Mouse (Mus musculus): ENCODE measurements around the gene Wfdc1. TPM values are rescaled to one million over a fixed set of nuclear protein-coding genes. Genes with fewer than 3 reads are reported as not detected.

The Wfdc1 gene
- polyA plus RNA-seq, 1 experiment from 2014 or later, result 6.0 TPM

- 76% methylated on average over 5 of the region's 5 CpGs for WGBS (ENCODE audit: insufficient replicate concordance)
- no peak overlapping the region for H3K27ac ChIP-seq (ENCODE audit: low read depth)
- no peak for TF ChIP-seq CTCF (IDR thresholded peaks at IDR 0.05; ENCODE audit: low read depth)
- no peak for TF ChIP-seq EP300 (IDR thresholded peaks at IDR 0.05; ENCODE audit: low read depth)
- H3K9ac ChIP-seq (replicated peaks), result no peak overlapping the region
- ATAC-seq (no peak), DNase-seq (no peak)
- H3K4me1 ChIP-seq (ENCODE audit: insufficient read depth), result peaks cover 15% of the 10 kb centered on the region
- no peak overlapping the region for H3K4me3 ChIP-seq (ENCODE audit: low read depth, low read length)
- no peaks in the 10 kb centered on the region for H3K27me3 ChIP-seq (ENCODE audit: insufficient read depth, low read length)
- H3K4me2 ChIP-seq (ENCODE audit: low read depth, low read length), result no peak overlapping the region
- H3K36me3 ChIP-seq (replicated peaks; ENCODE audit: insufficient read depth, low read length), result no peaks in the 10 kb centered on the region
- no peaks in the 10 kb centered on the region for H3K9me3 ChIP-seq (ENCODE audit: low read length)
Observed at GRCm38 (mm10) chr8:119713421-119713820, 47.3 kb downstream of the Wfdc1 start.

- no peak overlapping the region for H3K9ac ChIP-seq (replicated peaks)
- 33% methylated on average over 12 of the region's 12 CpGs for WGBS (ENCODE audit: insufficient replicate concordance)
- H3K4me1 ChIP-seq (ENCODE audit: insufficient read depth), result peaks cover 15% of the 10 kb centered on the region
- H3K4me3 ChIP-seq (ENCODE audit: low read depth, low read length), result no peak overlapping the region
- TF ChIP-seq EP300 (IDR thresholded peaks at IDR 0.05; ENCODE audit: low read depth) (no peak), CTCF (IDR thresholded peaks at IDR 0.05; ENCODE audit: low read depth) (no peak)
- peak overlapping the region; percentile 48; the same call in 1 of the 2 replicates for H3K27ac ChIP-seq (ENCODE audit: low read depth)
- peak; percentile 32; the same call in 1 of the 2 replicates for ATAC-seq
- no peak overlapping the region for H3K4me2 ChIP-seq (ENCODE audit: low read depth, low read length)
- H3K27me3 ChIP-seq (ENCODE audit: insufficient read depth, low read length), result no peaks in the 10 kb centered on the region
- H3K9me3 ChIP-seq (ENCODE audit: low read length), result no peaks in the 10 kb centered on the region
- peak; percentile 27 for DNase-seq
- H3K36me3 ChIP-seq (replicated peaks; ENCODE audit: insufficient read depth, low read length), result no peaks in the 10 kb centered on the region
Observed at GRCm38 (mm10) chr8:119715221-119715620, 49.1 kb downstream of the Wfdc1 start.

DNA sequence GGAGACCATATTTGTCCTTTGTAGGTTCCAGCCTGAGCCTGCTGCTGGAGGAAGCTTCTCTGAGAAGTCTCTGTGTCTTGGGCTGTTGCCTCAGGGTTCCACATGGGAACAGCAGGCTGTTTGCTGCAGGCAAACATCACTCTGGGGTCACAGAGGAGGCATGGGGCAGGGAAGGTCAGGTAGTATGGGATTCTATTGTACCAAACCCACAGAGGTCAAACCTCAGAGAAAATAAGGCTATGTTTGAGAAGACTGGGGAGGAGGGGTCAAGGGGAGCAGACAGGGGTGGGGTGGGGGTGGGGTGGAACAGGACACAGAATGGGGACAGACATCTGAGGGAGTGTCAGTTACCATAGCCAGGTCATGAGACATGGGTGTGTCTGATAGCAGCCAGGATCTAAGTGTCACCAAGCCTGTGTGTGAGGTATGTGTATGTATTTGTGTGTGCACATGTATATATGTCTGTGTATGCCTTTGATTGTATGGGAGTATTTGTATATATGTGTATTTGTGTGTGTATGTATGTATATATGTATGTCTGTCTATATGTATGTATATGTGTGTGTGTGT is 50.6 kb downstream of the Wfdc1 start:
- TF ChIP-seq CTCF (IDR thresholded peaks at IDR 0.05; ENCODE audit: low read depth) (no peak), EP300 (IDR thresholded peaks at IDR 0.05; ENCODE audit: low read depth) (no peak)
- Histone ChIP-seq H3K9me3 (ENCODE audit: low read length) (no peaks in the 10 kb centered on the region), H3K36me3 (replicated peaks; ENCODE audit: insufficient read depth, low read length) (no peaks in the 10 kb centered on the region), H3K27me3 (ENCODE audit: insufficient read depth, low read length) (no peaks in the 10 kb centered on the region), H3K27ac (ENCODE audit: low read depth) (no peak overlapping the region), H3K9ac (replicated peaks) (no peak overlapping the region), H3K4me1 (ENCODE audit: insufficient read depth) (peaks cover 12% of the 10 kb centered on the region), H3K4me2 (ENCODE audit: low read depth, low read length) (no peak overlapping the region), H3K4me3 (ENCODE audit: low read depth, low read length) (no peak overlapping the region)
- ATAC-seq (peak; percentile 41; the same call in 1 of the 2 replicates), DNase-seq (no peak)

GRCm38 (mm10) chr8:119717765-119718164 is 51.6 kb downstream of the Wfdc1 start:
- WGBS (ENCODE audit: insufficient replicate concordance), result 65% methylated on average over 9 of the region's 9 CpGs
- no peaks in the 10 kb centered on the region for H3K27me3 ChIP-seq (ENCODE audit: insufficient read depth, low read length)
- TF ChIP-seq EP300 (IDR thresholded peaks at IDR 0.05; ENCODE audit: low read depth) (no peak), CTCF (IDR thresholded peaks at IDR 0.05; ENCODE audit: low read depth) (peak; percentile 78)
- H3K27ac ChIP-seq (ENCODE audit: low read depth), result no peak overlapping the region
- H3K9me3 ChIP-seq (ENCODE audit: low read length), result no peaks in the 10 kb centered on the region
- no peak overlapping the region for H3K9ac ChIP-seq (replicated peaks)
- no peak for ATAC-seq
- no peak overlapping the region for H3K4me2 ChIP-seq (ENCODE audit: low read depth, low read length)
- H3K4me3 ChIP-seq (ENCODE audit: low read depth, low read length), result no peak overlapping the region
- H3K36me3 ChIP-seq (replicated peaks; ENCODE audit: insufficient read depth, low read length), result no peaks in the 10 kb centered on the region
- DNase-seq, result peak; percentile 45
- peaks cover 12% of the 10 kb centered on the region for H3K4me1 ChIP-seq (ENCODE audit: insufficient read depth)

GRCm38 (mm10) chr8:119719011-119719501 is 52.9 kb downstream of the Wfdc1 start:
- ATAC-seq (no peak), DNase-seq (no peak)
- H3K27me3 ChIP-seq (ENCODE audit: insufficient read depth, low read length), result no peaks in the 10 kb centered on the region
- TF ChIP-seq CTCF (IDR thresholded peaks at IDR 0.05; ENCODE audit: low read depth) (no peak), EP300 (IDR thresholded peaks at IDR 0.05; ENCODE audit: low read depth) (no peak)
- no peak overlapping the region for H3K4me3 ChIP-seq (ENCODE audit: low read depth, low read length)
- H3K9me3 ChIP-seq (ENCODE audit: low read length), result no peaks in the 10 kb centered on the region
- H3K4me1 ChIP-seq (ENCODE audit: insufficient read depth), result peaks cover 12% of the 10 kb centered on the region
- H3K4me2 ChIP-seq (ENCODE audit: low read depth, low read length), result no peak overlapping the region
- 67% methylated on average over 12 of the region's 12 CpGs for WGBS (ENCODE audit: insufficient replicate concordance)
- H3K27ac ChIP-seq (ENCODE audit: low read depth), result no peak overlapping the region
- no peak overlapping the region for H3K9ac ChIP-seq (replicated peaks)
- no peaks in the 10 kb centered on the region for H3K36me3 ChIP-seq (replicated peaks; ENCODE audit: insufficient read depth, low read length)

- ATAC-seq (no peak), DNase-seq (no peak)
- Histone ChIP-seq H3K4me2 (ENCODE audit: low read depth, low read length) (no peak overlapping the region), H3K9ac (replicated peaks) (no peak overlapping the region), H3K36me3 (replicated peaks; ENCODE audit: insufficient read depth, low read length) (no peaks in the 10 kb centered on the region), H3K4me1 (ENCODE audit: insufficient read depth) (peaks cover 3% of the 10 kb centered on the region; the same call in 1 of the 2 replicates), H3K27ac (ENCODE audit: low read depth) (no peak overlapping the region), H3K27me3 (ENCODE audit: insufficient read depth, low read length) (no peaks in the 10 kb centered on the region), H3K9me3 (ENCODE audit: low read length) (no peaks in the 10 kb centered on the region), H3K4me3 (ENCODE audit: low read depth, low read length) (no peak overlapping the region)
- TF ChIP-seq CTCF (IDR thresholded peaks at IDR 0.05; ENCODE audit: low read depth) (no peak), EP300 (IDR thresholded peaks at IDR 0.05; ENCODE audit: low read depth) (no peak)
- 57% methylated on average over 6 of the region's 6 CpGs for WGBS (ENCODE audit: insufficient replicate concordance)
Observed at GRCm38 (mm10) chr8:119722348-119722747, 56.2 kb downstream of the Wfdc1 start.

Measured in liver, postnatal 0 days (tissue).